Comparison of ENCODE assay signal across 12 mouse cellular contexts in the genomic region with DNA sequence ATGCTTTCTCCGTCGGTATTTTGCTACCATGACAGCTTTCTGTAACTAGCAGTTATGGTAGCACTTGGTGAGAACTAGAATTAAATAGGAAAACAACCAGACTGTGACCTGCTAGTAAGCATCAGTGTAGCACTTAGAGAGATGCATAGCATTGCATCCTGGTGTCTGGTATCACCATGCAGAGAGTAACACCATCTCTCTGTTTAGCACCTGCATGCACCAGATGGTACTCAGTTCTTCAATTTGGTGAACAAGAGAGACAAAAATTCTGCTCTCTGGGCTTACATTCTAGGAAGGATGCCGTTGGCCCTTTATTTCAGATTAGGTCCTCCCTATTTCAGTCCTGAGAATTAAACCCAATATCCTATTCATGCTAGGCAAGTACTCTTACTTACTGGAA.
DNase-seq lines count a peak whose midpoint lies in the region.
"Had no signal": no experiment of that assay in that cellular context is flagged by ENCODE, and none has a peak within 500 bp of the region (broad histone marks: within the 10 kb centered on the region; RNA-seq: fewer than 3 reads in every experiment).

No protein-coding gene starts in this region.

- peak; percentile 54 for DNase-seq in cerebellum, adult 11-12 months
- no peak for DNase-seq in cerebellum, postnatal 4 days (ENCODE audit: low spot score in 2 of 2)
- DNase-seq in cerebellum, adult 9-11 months = peak; percentile 61
- DNase-seq in cerebellum, adult 8-10 months = no peak
- DNase-seq in layer of hippocampus, adult 11-12 months (ENCODE audit: low spot score) = peak; percentile 39
- no peak for DNase-seq in layer of hippocampus, postnatal 36 days
- DNase-seq in brain, adult 2 months (ENCODE audit: low read depth, low spot score) = peak; percentile 90
- DNase-seq in kidney, postnatal 4 days = no peak
- DNase-seq: adrenal gland, postnatal 10 days; gastrocnemius, postnatal 36 days; heart, postnatal 36 days; kidney, adult 2 months had no signal

Comparison
In these comparisons a context has a peak if more than half of its experiments do, and no peak if none do; other contexts are left out.
1. DNase-seq: peak in cerebellum, adult 11-12 months (single experiment), cerebellum, adult 9-11 months (single experiment), layer of hippocampus, adult 11-12 months (single experiment) and brain, adult 2 months (single experiment); none in cerebellum, postnatal 4 days (0 of 2), cerebellum, adult 8-10 months (single experiment), layer of hippocampus, postnatal 36 days (0 of 2) and kidney, postnatal 4 days (0 of 2).